Mouse (Mus musculus) WW6 (cell line): Measurements from ENCODE around the gene Boc.

ENCODE experiments used
- DNase-seq: peaks from one replicate; pipeline ENCODE4 v3.0.0-alpha.2; 2013; ENCODE audit warnings: low read depth, low spot score

The Boc gene

GRCm38 (mm10) chr16:44528955-44529354, 29.7 kb downstream of the Boc start:
- no peak for DNase-seq

DNA sequence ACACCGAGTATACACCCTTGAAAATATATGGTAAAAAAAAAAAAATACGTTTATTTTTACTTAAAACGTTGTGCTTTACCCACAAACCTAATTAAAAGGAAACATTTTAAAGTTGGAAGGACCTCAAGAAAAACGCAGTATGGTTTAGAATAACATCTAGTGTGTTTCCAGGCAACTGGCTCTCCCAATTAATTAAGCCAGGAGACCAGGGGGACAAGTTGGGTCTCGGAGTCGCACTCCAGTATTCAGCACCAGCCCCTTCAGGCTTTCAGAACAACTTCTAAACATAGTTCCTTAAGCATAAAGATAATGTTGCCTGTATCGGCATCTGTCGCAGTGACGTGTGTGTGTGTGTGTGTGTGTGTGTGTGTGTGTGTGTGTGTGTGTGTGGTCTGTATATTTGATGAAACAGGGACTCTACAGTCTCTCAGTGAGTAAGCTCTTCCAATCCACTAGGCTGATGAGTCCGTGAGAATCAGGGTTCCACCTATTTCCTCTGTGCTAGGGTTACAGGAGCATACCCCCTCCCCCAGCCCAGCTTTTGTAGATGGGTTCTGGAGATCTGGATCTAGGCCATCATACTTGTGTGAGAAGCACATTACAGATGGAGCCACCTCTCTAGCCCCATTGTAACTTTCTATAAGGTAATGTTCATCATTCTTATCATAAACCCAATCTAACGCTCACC, 31.3 kb downstream of the Boc start:
- no peak for DNase-seq

- no peak for DNase-seq
Observed at GRCm38 (mm10) chr16:44526689-44527088, 32.0 kb downstream of the Boc start.

DNA sequence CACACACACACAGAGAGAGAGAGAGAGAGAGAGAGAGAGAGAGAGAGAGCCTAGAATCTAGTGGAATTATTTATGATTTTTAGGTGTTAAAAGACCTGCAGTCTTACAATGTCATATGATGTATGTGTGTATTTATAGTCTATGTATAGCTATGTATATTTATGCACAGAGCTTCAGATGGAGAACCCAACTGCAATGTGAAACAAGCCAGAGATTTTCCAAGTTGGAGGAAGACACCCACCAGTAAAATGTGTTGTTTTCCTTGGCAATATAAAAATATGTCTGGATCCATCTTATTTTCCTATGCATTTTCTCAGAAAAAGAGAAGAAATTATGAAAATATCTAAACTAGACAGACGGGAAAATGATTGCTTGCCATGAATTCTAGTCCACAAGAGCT, 32.7 kb downstream of the Boc start:
- DNase-seq = no peak

- DNase-seq = no peak
Observed at GRCm38 (mm10) chr16:44523595-44523994, 35.1 kb downstream of the Boc start.

GRCm38 (mm10) chr16:44516498-44516897, 42.2 kb downstream of the Boc start:
- no peak for DNase-seq

DNA sequence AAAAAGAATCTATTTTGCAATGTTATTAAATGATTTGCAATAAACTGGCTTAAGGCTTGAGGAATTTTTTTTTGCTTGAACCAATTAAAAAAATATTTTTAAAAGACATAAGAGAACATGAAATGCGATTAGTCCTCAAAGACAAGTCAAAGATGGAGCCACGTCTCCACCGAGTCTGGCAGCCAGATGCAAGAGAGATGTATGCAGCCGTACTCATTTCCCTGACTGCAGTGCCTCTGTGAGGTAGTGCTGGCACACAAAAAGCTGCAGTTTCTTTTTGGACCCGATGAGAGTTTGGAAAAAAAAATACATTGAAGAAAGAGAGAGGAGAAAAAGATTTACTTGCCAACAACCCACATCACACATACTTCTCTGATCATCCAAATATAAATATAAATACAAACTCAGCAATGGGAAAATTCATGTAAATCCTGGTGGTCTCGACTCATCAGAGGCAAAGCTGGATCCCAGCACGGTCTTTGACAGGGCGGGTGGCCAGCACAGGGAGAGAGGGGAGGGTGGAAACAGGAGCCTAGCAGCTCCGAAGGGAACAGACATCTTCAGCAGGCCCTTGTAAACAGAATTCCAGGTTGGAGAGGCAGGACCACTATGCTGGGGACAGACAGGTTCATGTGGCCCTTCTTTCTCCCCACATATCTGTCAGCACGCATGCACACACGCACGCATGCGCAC, 48.0 kb downstream of the Boc start:
- no peak for DNase-seq

GRCm38 (mm10) chr16:44509458-44510344, 49.0 kb downstream of the Boc start:
- DNase-seq = no peak

DNA sequence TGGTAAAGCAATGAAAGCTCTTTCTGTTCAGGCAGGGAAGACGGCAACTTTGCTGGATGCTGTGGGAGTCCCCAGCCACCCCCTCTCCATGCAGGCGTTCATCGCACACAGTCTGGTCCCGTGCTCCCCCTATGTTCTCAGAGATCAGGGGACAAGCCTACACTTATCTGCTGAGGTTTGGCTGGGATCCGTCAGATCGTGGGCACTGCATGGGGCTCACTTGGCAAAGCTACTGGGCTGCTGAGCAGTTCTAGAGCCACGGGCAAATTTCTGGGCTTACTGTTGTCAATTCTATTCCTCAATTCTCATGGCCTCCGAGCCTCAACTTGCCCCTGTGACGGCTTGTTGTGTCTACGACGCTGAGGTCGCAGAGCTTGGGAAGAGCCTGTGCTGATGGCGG, 49.9 kb downstream of the Boc start:
- DNase-seq = no peak

DNA sequence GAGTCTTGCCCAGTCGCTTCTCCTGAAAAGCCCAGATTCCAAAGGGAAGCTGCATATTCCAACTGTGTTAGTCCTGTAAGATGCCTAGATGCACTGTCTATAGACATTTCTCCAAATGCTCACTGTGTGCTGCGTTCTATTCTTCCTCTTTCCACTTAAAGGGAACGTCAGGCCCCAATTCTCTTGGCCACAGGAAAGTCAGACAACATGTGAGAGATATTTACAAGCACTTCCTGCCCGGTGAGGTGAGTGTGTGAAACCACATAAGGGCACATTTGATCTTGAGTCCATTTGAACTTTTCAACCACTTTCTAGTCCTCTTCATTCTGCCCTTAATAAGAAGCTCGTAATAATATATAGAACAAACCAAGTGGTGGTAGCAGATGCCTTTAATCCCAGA, 50.7 kb downstream of the Boc start:
- DNase-seq = no peak

DNA sequence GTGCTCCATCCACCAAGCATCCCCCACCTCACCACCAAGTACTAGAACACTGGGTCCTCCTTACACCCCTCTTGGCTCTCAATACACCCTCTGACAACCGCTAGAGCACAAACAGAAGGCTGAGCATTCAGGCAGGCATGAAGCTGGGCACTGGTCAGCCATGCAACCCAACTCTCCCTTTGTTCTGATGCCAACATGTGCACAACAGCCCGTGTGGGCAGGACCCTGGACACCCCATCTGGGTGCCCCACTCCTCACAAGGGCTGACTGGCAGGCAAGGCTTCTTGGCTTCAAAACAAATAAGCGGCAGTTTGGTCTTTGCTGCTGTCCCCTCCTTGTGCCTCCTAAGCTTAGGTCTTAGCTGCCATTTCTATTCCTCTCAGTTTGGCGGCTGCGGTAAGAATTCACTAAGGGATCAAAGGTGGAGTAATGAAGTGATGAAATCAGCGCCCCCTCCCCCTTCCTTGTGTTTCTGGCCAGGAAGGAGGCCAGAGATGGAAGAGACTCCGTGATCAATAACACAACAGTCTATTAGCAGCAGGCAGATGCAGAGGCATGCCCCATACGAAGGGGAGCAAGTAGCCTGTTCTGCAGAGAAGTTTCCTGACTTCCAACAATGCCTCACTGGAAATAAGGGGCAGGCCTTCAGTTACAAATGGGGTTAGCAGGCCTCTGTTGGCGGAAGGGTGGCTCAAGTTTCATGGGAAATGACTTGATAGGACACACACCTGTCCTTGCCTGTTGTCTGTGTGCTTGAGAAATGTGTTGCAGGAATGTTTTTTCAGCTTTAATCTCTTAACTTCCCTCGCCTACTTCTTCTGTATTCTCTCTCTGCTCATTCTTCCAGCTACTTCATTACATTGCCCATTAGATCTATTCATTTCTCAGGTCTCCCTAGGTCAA, 51.4 kb downstream of the Boc start:
- DNase-seq = no peak

GRCm38 (mm10) chr16:44505243-44505642, 53.5 kb downstream of the Boc start:
- DNase-seq = no peak

DNA sequence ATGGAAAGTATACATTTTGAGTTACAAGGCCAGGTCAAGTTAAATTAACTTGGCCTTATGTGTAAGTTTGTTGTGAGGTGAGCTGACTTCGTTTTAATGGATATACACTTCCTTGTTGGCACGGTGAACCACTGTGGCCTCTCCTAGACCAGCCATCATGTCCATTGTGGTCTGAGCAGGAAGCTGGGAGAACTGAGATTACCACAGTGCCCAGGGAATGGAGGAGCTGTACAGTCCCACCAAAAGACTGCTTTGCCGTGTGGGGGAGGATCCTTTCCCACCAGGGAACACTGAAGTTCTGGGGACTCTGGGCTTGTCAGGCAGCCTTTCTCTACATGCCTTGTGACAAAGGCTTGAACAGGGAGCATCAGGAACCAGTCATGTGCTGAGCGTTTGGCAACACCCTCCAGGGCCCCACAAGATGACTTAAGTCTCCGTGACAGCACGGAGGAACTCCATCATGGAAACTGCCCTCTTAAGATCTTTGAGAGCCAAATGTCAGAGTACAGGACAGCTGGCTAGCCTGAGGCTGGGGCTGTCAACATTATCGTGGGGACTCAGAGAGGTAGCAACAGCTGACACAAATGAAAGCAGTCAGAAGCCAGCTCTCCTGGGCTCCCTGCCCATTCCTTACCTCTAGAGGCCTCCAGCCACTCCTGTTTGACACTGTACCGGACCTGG, 55.7 kb downstream of the Boc start:
- no peak for DNase-seq

GRCm38 (mm10) chr16:44502325-44502724, 56.4 kb downstream of the Boc start:
- no peak for DNase-seq

- DNase-seq = no peak
Observed at GRCm38 (mm10) chr16:44501783-44502182, 56.9 kb downstream of the Boc start.

DNA sequence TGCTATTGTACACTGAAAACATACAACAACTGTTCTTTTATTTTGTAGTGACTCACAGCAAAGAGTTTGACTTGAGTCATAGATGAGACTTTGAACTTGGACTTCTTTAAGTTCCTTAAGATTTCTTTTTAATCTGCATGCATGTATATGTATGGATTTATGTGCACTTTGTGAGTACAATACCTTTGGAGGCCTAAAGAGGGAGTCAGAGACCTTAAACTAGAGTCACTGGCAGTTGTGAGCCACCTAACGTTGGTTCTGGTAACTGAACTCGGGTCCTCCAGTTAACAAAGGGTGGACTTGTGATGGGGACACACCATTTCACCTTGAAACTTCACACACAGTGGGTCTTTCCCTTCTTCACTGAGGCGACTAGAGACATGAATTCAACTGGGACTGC, 60.2 kb downstream of the Boc start:
- DNase-seq = no peak

- DNase-seq = no peak
Observed at GRCm38 (mm10) chr16:44496971-44497464, 61.7 kb downstream of the Boc start.

- no peak for DNase-seq
Observed at GRCm38 (mm10) chr16:44494441-44495108, 64.1 kb downstream of the Boc start.

DNA sequence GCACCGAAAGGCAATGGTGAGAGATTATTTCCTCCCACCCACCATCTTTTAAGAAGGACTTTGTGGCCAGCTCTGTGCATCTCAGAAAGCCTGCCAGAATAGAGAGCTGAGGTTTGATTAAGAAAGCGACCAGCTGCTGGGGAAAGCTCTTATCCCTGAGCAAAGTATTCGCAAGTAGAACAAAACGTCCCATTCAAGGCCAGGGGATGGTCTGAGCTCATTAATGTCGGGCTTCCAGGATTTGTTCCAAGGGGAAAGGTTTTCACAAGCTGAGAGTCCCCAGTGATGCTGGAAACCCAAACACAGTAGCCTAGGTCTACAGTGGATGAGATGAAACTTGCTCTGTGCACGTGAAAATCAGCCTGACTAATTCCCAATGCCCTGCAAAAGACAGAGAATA, 64.8 kb downstream of the Boc start:
- no peak for DNase-seq

DNA sequence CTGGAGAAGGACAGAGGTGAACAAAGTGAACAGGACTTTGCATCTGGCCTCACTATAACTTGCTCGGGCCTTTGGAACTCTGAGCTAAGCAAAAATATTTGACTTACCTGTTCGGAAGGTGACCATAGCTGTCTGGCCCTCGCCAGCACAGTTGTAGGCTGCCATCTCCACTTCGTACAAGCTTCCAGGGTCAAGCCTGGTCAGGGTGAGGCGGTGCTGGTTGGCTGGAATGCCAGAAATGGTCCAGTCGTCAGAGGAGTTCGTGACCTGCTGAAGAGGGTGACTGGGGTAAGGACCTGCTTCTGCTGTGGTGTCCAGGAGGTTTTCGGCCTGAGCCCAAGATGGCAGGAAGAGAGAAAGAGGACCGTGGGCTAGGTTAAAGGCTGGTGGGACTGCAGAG, 66.0 kb downstream of the Boc start:
- DNase-seq = no peak
